Mouse (Mus musculus) limb, embryonic 14.5 days (tissue): ENCODE measurements around the gene Clta. TPM values are rescaled to one million over a fixed set of nuclear protein-coding genes. Genes with fewer than 3 reads are reported as not detected.
A peak's percentile ranks its signal among the peaks of the same experiment; 100 is the strongest.

Experiments
- ATAC-seq: fragments of 200-750 bp; cut with Nextera tagmentation; 2 replicates; pipeline ENCODE4 v1.8.0; 2017; ENCODE audit warnings: low read depth, moderate number of reproducible peaks, moderate TSS enrichment; ENCODE audit not compliant: low FRiP score
- DNase-seq: peaks from one replicate; pipeline ENCODE4 v3.0.0-alpha.2; 2015; ENCODE audit warnings: low spot score
- H3K27ac ChIP-seq: fragments of 300-500 bp; sonication (generic); replicated peaks from 2 replicates; pipeline ENCODE4 v1.5.1; 2014; ENCODE audit warnings: low read depth, mild to moderate bottlenecking, low read length, moderate library complexity, mixed read lengths
- H3K27me3 ChIP-seq: fragments of 300-500 bp; sonication (generic); 2 replicates; pipeline ENCODE4 v1.6.1; 2014; ENCODE audit warnings: low read length, mixed read lengths; ENCODE audit not compliant: control insufficient read depth, insufficient read depth
- H3K36me3 ChIP-seq: fragments of 300-500 bp; sonication (generic); 2 replicates; pipeline ENCODE4 v1.6.1; 2014; ENCODE audit warnings: mild to moderate bottlenecking, low read length, moderate library complexity, mixed read lengths; ENCODE audit not compliant: control insufficient read depth, insufficient read depth
- H3K4me1 ChIP-seq: fragments of 300-500 bp; sonication (generic); 2 replicates; pipeline ENCODE4 v1.6.1; 2014; ENCODE audit warnings: antibody characterized with exemption, low read length, mixed read lengths; ENCODE audit not compliant: control insufficient read depth, insufficient read depth
- H3K4me2 ChIP-seq: fragments of 300-500 bp; sonication (generic); replicated peaks from 2 replicates; pipeline ENCODE4 v1.6.1; 2014; ENCODE audit warnings: low read depth, mild to moderate bottlenecking, low read length, moderate library complexity; ENCODE audit not compliant: severe bottlenecking
- H3K4me3 ChIP-seq: fragments of 300-500 bp; sonication (generic); replicated peaks from 2 replicates; pipeline ENCODE4 v1.5.1; 2014; ENCODE audit warnings: low read length
- H3K9ac ChIP-seq: fragments of 300-500 bp; sonication (generic); 2 replicates; pipeline ENCODE4 v1.6.1; 2014; ENCODE audit warnings: mild to moderate bottlenecking, low read depth, low read length, moderate library complexity; ENCODE audit not compliant: severe bottlenecking
- H3K9me3 ChIP-seq: fragments of 300-500 bp; sonication (generic); 2 replicates; pipeline ENCODE4 v1.6.1; 2016; ENCODE audit warnings: low read length; ENCODE audit not compliant: control insufficient read depth
- POLR2A ChIP-seq: fragments of 200-500 bp; IDR thresholded peaks from 2 replicates; pipeline ENCODE4 v1.8.0; 2012; ENCODE audit warnings: inconsistent platforms, mild to moderate bottlenecking, moderate library complexity, borderline replicate concordance; ENCODE audit not compliant: insufficient read depth, insufficient read length; ENCODE audit errors: extremely low read depth
- WGBS: fragments of 180-500 bp; shearing (Covaris S2); extraction: QIAGEN DNeasy Blood & Tissue Kit; methylation state at CpG from one replicate; pipeline ENCODE4 v1.1.7; 2014; 5-methylcytosine and 5-hydroxymethylcytosine counted together
- polyA plus RNA-seq, 2 experiments: library from polyadenylated mRNA; depleted of rRNA in 1 of 2; stranded (reverse) in 1 of 2; unstranded in 1 of 2; fragments of >200 nt; fragmentation: Nextera tagmentation in 1 of 2; extraction: Ambion mirVana in 1 of 2; gene quantifications; 2 replicates each; pipeline versions ENCODE4 v1.2.1 to v1.2.3; 2012 to 2014

The Clta gene
- polyA plus RNA-seq, 2 experiments: 252 to 361 TPM

DNA sequence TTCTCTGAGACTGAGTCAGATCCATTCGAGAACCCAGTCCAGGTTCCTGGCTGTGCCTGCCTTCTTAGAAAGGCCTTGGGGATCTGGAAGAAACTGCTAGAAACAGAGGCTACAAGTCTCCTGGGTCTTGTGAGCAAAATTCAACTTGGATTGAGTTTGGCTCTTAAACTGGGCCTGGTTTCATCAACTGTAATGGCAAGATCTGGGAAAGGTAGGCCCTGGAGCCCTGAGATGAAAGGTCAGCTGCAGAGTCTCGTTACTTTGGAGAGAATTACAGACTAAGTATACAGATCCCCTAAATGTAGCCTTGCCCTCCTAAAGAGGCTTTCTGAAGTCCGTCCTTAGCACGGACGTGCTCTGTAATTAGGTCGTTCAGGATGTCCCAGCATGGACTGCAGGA, 21.3 kb downstream of the Clta start:
- 62% methylated on average over 6 of the region's 6 CpGs for WGBS
- ATAC-seq: no peak

DNA sequence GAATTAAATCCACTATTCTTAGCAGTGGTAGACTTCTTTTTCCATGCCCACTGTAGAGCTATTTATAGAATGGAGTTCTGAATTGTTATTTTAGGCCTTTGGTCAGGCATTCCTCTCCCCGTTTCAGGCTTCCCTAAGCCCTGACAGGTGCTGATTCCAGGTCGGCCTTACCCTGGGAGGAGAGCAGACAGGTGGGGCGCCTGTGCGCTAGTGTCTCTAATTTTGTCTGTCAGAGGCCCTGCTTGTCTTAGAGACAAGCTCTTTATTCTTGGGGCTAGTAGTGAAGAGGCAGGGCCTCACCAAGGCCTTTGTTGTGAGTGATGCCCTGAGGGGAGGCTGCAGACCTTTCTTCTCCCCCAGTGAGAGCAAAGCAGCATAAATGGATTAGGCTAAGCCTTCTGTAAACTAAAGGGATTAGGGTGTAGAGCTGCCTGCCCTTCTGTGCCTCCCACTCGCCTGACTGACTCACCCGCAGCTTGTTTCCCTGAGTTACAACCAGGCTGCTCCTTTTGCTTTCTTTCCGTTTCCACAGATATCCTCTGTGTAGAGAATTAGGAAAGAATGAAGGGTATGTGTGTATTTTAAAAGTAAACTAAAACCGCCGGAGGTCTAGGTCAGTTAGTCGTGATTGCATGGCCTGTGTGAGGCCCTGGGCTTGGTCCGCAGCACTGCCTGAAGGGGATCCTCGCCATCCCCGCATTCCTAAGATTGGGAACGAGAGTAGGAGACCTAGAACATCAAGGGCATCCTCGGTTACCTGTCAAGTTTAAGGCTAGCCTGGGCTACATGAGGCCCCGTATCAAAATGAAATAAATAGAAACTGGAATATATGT, 24.3 kb downstream of the Clta start:
- 56% methylated on average over 16 of the region's 16 CpGs for WGBS
- TF ChIP-seq POLR2A: no peak
- peaks cover 97% of the 10 kb centered on the region for H3K36me3 ChIP-seq
- no peaks in the 10 kb centered on the region for H3K27me3 ChIP-seq
- H3K4me1 ChIP-seq: no peaks in the 10 kb centered on the region
- no peak for DNase-seq
- peak; percentile 72 for ATAC-seq
- H3K4me2 ChIP-seq: no peak overlapping the region
- H3K4me3 ChIP-seq: no peak overlapping the region
- no peaks in the 10 kb centered on the region for H3K9me3 ChIP-seq
- no peak overlapping the region for H3K27ac ChIP-seq
- H3K9ac ChIP-seq: no peak overlapping the region

More for the DNA sequence above, 21.3 kb downstream of the Clta start:
- no peaks in the 10 kb centered on the region for H3K9me3 ChIP-seq
- no peak for DNase-seq
- peaks cover 100% of the 10 kb centered on the region for H3K36me3 ChIP-seq
- H3K9ac ChIP-seq: no peak overlapping the region
- no peak overlapping the region for H3K4me2 ChIP-seq
- TF ChIP-seq POLR2A: no peak
- H3K27ac ChIP-seq: no peak overlapping the region
- no peaks in the 10 kb centered on the region for H3K4me1 ChIP-seq
- no peaks in the 10 kb centered on the region for H3K27me3 ChIP-seq
- H3K4me3 ChIP-seq: no peak overlapping the region

DNA sequence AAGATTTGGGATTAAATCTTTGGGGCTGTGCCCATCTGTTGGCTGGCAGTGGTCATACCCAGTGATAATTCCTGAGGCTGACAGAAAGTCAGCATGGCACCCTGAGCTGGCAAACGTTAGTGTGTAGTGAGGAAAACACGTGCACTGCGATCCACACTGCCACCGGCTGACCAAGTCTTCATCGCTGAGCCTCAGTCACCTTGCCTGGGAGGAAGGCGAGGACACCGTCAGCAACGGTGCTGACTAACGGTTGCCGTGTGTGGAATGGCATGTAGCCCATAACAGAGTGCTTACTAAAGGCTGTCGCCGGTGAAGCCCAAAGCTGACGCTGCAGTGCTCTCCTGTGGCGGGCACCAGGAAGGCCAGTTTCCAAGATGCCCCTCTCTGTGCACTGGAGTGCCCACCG, 25.4 kb downstream of the Clta start:
- Histone ChIP-seq H3K4me1 (no peaks in the 10 kb centered on the region), H3K27me3 (no peaks in the 10 kb centered on the region), H3K9me3 (no peaks in the 10 kb centered on the region), H3K36me3 (peaks cover 89% of the 10 kb centered on the region), H3K4me3 (no peak overlapping the region), H3K4me2 (no peak overlapping the region), H3K9ac (no peak overlapping the region), H3K27ac (no peak overlapping the region)
- DNase-seq (no peak), ATAC-seq (no peak)
- no peak for TF ChIP-seq POLR2A
- WGBS: 90% methylated on average over 15 of the region's 15 CpGs

DNA sequence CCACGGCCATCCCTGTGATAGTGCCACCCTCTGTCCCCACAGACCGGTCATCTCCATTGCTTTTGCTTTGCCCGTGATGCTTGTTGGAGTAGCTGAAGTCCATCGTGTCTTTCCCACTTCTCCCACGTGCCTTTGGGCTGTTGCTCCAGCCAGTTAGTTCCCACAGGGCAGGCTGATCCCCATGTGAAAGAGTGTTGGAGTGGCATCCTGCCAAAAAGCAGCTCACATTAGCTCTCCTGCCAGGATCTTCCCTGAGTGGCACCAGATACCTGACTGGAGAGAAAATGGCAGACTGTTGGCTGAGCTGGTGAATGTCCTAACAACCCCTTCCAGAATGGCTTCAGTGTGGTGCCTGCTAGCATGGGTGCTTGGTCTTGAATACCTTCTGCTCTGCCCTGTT, 27.3 kb downstream of the Clta start:
- WGBS: 89% methylated on average over 5 of the region's 5 CpGs
- Histone ChIP-seq H3K4me1 (no peaks in the 10 kb centered on the region), H3K36me3 (peaks cover 76% of the 10 kb centered on the region), H3K4me3 (no peak overlapping the region), H3K4me2 (no peak overlapping the region), H3K27me3 (no peaks in the 10 kb centered on the region), H3K9me3 (no peaks in the 10 kb centered on the region), H3K27ac (no peak overlapping the region), H3K9ac (no peak overlapping the region)
- no peak for TF ChIP-seq POLR2A
- ATAC-seq: no peak
- no peak for DNase-seq

DNA sequence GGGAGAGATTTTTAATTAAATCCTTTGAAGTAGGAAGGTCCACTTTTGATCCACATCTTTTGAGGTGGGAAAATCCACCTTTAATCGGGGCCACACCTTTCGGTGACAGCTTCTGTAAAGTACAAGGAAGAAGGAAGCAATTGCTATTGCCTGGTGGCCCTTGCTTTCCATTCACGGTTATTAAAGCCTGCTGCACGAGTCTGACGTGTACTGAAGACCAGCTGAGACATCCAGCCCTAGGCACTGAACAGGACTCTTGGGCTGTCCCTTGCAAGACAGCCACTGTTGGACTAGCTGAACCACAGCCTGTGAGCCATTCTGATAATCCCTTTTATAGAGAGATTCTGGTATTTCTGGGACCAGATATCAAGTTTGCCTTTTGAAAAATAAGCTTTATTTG, 32.2 kb downstream of the Clta start:
- Histone ChIP-seq H3K4me3 (no peak overlapping the region), H3K36me3 (peaks cover 64% of the 10 kb centered on the region), H3K4me2 (no peak overlapping the region), H3K9me3 (no peaks in the 10 kb centered on the region), H3K4me1 (no peaks in the 10 kb centered on the region), H3K9ac (no peak overlapping the region), H3K27me3 (no peaks in the 10 kb centered on the region), H3K27ac (no peak overlapping the region)
- DNase-seq (no peak), ATAC-seq (no peak)
- no peak for TF ChIP-seq POLR2A
- 51% methylated on average over 5 of the region's 5 CpGs for WGBS
